Mouse (Mus musculus) liver, embryonic 14.5 days (tissue): ENCODE measurements around the gene Kif13a.

ENCODE experiments used
- CTCF ChIP-seq: IDR thresholded peaks from 2 replicates; pipeline ENCODE4 v1.5.1; 2016; ENCODE audit warnings: antibody characterized with exemption, low read depth, control low read depth
- EP300 ChIP-seq: IDR thresholded peaks from 2 replicates; pipeline ENCODE4 v1.6.1; 2016; ENCODE audit warnings: antibody characterized with exemption, low read depth

DNA sequence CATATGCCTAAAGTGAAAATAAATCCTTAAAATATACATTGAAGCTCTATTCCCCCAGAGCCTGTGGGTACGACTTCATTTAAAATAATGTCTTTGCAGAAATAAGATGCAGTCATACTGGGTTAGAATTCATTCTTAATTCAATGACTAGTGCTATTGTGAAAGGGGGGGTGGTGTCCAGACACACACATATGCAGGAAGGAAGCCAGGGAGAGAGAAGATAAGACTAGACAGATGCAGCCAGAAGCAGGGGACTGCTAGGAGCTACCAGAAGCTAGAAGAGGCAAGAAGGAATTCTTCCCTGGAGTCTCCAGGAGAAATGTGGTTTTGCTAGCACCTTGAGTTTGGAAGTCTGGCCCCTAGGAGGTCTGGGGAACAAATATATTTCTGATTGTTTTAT is 2.4 kb upstream of the Kif13a start:
- TF ChIP-seq EP300 = no peak
- no peak for TF ChIP-seq CTCF
